Mouse (Mus musculus) lung, postnatal 0 days (tissue): ENCODE data around the gene Sec1. TPM values are rescaled to one million over a fixed set of nuclear protein-coding genes. Genes with fewer than 3 reads are reported as not detected.

ENCODE experiments used
- ATAC-seq: fragments of 200-750 bp; cut with Nextera tagmentation; 2 replicates; pipeline ENCODE4 v1.8.0; 2017; ENCODE audit warnings: moderate library complexity
- DNase-seq: peaks from one replicate; pipeline ENCODE4 v3.0.0-alpha.2; 2016; ENCODE audit warnings: low spot score
- H3K27ac ChIP-seq: fragments of 300-500 bp; sonication (generic); 2 replicates; pipeline ENCODE4 v1.5.1; 2014; ENCODE audit warnings: antibody characterized with exemption, mild to moderate bottlenecking, low read length, mixed read lengths
- H3K27me3 ChIP-seq: fragments of 300-500 bp; sonication (generic); replicated peaks from 2 replicates; pipeline ENCODE4 v1.6.1; 2014; ENCODE audit warnings: low read length, mixed read lengths; ENCODE audit not compliant: insufficient read depth
- H3K36me3 ChIP-seq: fragments of 300-500 bp; sonication (generic); 2 replicates; pipeline ENCODE4 v1.6.1; 2014; ENCODE audit warnings: low read length, mixed read lengths; ENCODE audit not compliant: insufficient read depth
- H3K4me1 ChIP-seq: fragments of 300-500 bp; sonication (generic); 2 replicates; pipeline ENCODE4 v1.6.1; 2014; ENCODE audit warnings: antibody characterized with exemption, low read depth, low read length, mixed read lengths; ENCODE audit not compliant: insufficient read depth
- H3K4me2 ChIP-seq: fragments of 300-500 bp; sonication (generic); replicated peaks from 2 replicates; pipeline ENCODE4 v1.6.1; 2014; ENCODE audit warnings: low read depth, mild to moderate bottlenecking, low read length, moderate library complexity, mixed read lengths
- H3K4me3 ChIP-seq: fragments of 300-500 bp; sonication (generic); 2 replicates; pipeline ENCODE4 v1.5.1; 2014; ENCODE audit warnings: low read depth, low read length
- H3K9ac ChIP-seq: fragments of 300-500 bp; sonication (generic); replicated peaks from 2 replicates; pipeline ENCODE4 v1.6.1; 2014; ENCODE audit warnings: low read depth, mild to moderate bottlenecking
- H3K9me3 ChIP-seq: fragments of 300-500 bp; sonication (generic); 2 replicates; pipeline ENCODE4 v1.6.1; 2016; ENCODE audit warnings: low read length, mixed read lengths
- CTCF ChIP-seq: IDR thresholded peaks from 2 replicates; pipeline ENCODE4 v1.5.1; 2016; ENCODE audit warnings: antibody characterized with exemption, mild to moderate bottlenecking
- EP300 ChIP-seq: IDR thresholded peaks from 2 replicates; pipeline ENCODE4 v1.6.1; 2016; ENCODE audit warnings: antibody characterized with exemption, mild to moderate bottlenecking, control low read depth
- WGBS: fragments of 180-500 bp; shearing (Covaris S2); extraction: QIAGEN DNeasy Blood & Tissue Kit; methylation state at CpG from one replicate; pipeline ENCODE4 v1.1.7; 2014; 5-methylcytosine and 5-hydroxymethylcytosine counted together
- polyA plus RNA-seq: library from polyadenylated mRNA; unstranded; fragments of >200 nt; fragmentation: Nextera tagmentation; extraction: Ambion mirVana; gene quantifications from 2 replicates; pipeline ENCODE4 v1.2.1, GENCODE M21; 2015

Sec1 gene
- 1.0 and 2.0 TPM in 2 replicates for polyA plus RNA-seq

- Histone ChIP-seq H3K27me3 (0 out of 2 replicates have a peak, but pooled peaks cover 2% of the 10 kb centered on the region), H3K27ac (no peak within 1 kb of the TSS), H3K4me1 (no peaks in the 10 kb centered on the region), H3K9me3 (no peaks in the 10 kb centered on the region), H3K36me3 (no peaks in the 10 kb centered on the region), H3K4me3 (no peak within 1 kb of the TSS), H3K9ac (no peak within 1 kb of the TSS), H3K4me2 (no peak within 1 kb of the TSS)
- DNase-seq (no peak), ATAC-seq (no peak)
- TF ChIP-seq EP300: no peak
- no peak for TF ChIP-seq CTCF
- 91% methylated on average over 48 of the region's 50 CpGs for WGBS
Measured at GRCm38 (mm10) chr7:45693921-45694591, at the start of gene Sec1. Gene Sec1, minus strand, starts transcription at chr7:45694402.

GRCm38 (mm10) chr7:45742338-45742737 is 48.1 kb upstream of the Sec1 start:
- TF ChIP-seq CTCF (peak; percentile 52), EP300 (no peak)
- Histone ChIP-seq H3K9ac (no peak overlapping the region), H3K27me3 (no peaks in the 10 kb centered on the region), H3K9me3 (no peaks in the 10 kb centered on the region), H3K4me1 (no peaks in the 10 kb centered on the region), H3K36me3 (no peaks in the 10 kb centered on the region), H3K4me2 (peak overlapping the region; percentile 48), H3K4me3 (peak overlapping the region; percentile 24), H3K27ac (no peak overlapping the region)
- ATAC-seq (peak; percentile 68), DNase-seq (peak; percentile 79)
- WGBS: 26% methylated on average over 19 of the region's 19 CpGs

GRCm38 (mm10) chr7:45741777-45742176 is 47.6 kb upstream of the Sec1 start:
- TF ChIP-seq EP300: no peak
- no peak for TF ChIP-seq CTCF
- Histone ChIP-seq H3K27ac (no peak overlapping the region), H3K4me1 (no peaks in the 10 kb centered on the region), H3K9ac (no peak overlapping the region), H3K27me3 (no peaks in the 10 kb centered on the region), H3K36me3 (no peaks in the 10 kb centered on the region), H3K4me3 (peak overlapping the region; percentile 24), H3K4me2 (peak overlapping the region; percentile 48), H3K9me3 (no peaks in the 10 kb centered on the region)
- peak; percentile 64 for DNase-seq
- ATAC-seq: peak; percentile 62
- WGBS: 29% methylated on average over 11 of the region's 11 CpGs

- no peak for TF ChIP-seq CTCF
- no peak for TF ChIP-seq EP300
- no peaks in the 10 kb centered on the region for H3K4me1 ChIP-seq
- H3K27me3 ChIP-seq: no peaks in the 10 kb centered on the region
- H3K9ac ChIP-seq: no peak overlapping the region
- DNase-seq: no peak
- WGBS: 78% methylated on average over 12 of the region's 12 CpGs
- no peaks in the 10 kb centered on the region for H3K9me3 ChIP-seq
- H3K4me2 ChIP-seq: 0 out of 2 replicates have a peak overlapping the region, but pooled peaks have one; percentile 48
- no peak overlapping the region for H3K4me3 ChIP-seq
- H3K27ac ChIP-seq: no peak overlapping the region
- no peak for ATAC-seq
- H3K36me3 ChIP-seq: no peaks in the 10 kb centered on the region
Measured at GRCm38 (mm10) chr7:45741308-45741707, 47.1 kb upstream of the Sec1 start.

GRCm38 (mm10) chr7:45739820-45740219 is 45.6 kb upstream of the Sec1 start:
- Histone ChIP-seq H3K9me3 (no peaks in the 10 kb centered on the region), H3K9ac (no peak overlapping the region), H3K36me3 (no peaks in the 10 kb centered on the region), H3K27me3 (no peaks in the 10 kb centered on the region), H3K4me2 (no peak overlapping the region), H3K27ac (no peak overlapping the region), H3K4me3 (no peak overlapping the region), H3K4me1 (no peaks in the 10 kb centered on the region)
- no peak for TF ChIP-seq CTCF
- TF ChIP-seq EP300: no peak
- no peak for ATAC-seq
- 53% methylated on average over 8 of the region's 10 CpGs for WGBS
- DNase-seq: no peak

- no peak overlapping the region for H3K4me2 ChIP-seq
- H3K4me1 ChIP-seq: no peaks in the 10 kb centered on the region
- H3K36me3 ChIP-seq: no peaks in the 10 kb centered on the region
- no peak overlapping the region for H3K4me3 ChIP-seq
- H3K9ac ChIP-seq: no peak overlapping the region
- no peaks in the 10 kb centered on the region for H3K9me3 ChIP-seq
- TF ChIP-seq EP300 (no peak), CTCF (peak; percentile 94)
- DNase-seq: peak; percentile 92
- WGBS: 10% methylated on average over 9 of the region's 9 CpGs
- peak; percentile 75 for ATAC-seq
- no peak overlapping the region for H3K27ac ChIP-seq
- H3K27me3 ChIP-seq: no peaks in the 10 kb centered on the region
Measured at GRCm38 (mm10) chr7:45739162-45739763, 45.1 kb upstream of the Sec1 start.
